Mouse (Mus musculus): Measurements from ENCODE around the gene Pimreg.

Gene Pimreg

DNA sequence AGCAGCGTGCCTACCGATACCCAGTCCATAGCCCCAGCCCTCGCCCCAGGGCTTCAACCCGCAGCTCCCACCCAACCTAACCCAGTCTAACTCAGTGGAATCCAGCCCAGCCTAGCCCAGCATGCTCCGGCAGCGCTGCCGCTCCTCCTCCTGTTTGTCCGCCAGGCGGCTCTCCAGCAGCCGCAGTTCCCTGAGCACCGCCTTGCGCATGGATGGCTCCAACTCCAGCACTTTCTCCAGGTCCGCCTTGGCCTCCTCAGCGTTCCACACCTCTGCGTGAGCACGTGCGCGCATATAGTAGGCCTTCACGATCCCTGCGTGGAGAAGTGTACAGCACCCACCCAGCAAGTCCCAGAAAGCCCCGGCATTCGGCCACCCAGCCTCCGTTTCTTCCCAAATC lies 12.7 kb upstream of the Pimreg start:
- in situ Hi-C loops (cut with MboI, MseI), result no loop called here

GRCm38 (mm10) chr11:72031353-72031752 lies 10.5 kb upstream of the Pimreg start:
- in situ Hi-C loops (cut with MboI, MseI), result loop anchor here (10.0 kb wide), 1 partner anchor 697 kb away; no protein-coding TSS in a partner anchor

DNA sequence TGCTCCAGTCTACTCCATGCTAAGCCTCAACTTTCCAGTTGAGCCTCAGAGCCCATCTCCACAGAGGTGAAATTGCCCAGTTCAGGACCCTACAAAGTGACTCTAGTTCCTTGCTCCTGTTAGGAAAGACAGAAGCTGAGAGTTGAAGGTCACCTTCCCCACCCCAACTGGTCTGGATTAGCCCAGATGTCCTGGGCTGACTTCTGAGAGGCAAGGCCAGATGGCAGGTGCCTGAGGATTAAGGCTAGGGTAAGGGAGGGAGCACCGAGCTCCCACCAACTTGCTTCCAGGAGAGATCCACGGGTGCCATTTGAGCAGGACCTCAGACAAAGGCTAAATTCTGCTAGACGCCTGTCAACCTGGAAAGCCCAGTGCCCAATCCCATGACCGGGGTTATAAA lies 9.7 kb upstream of the Pimreg start:
- in situ Hi-C loops (cut with MboI, MseI), result loop anchor here (10.0 kb wide), 1 partner anchor 697 kb away; no protein-coding TSS in a partner anchor

DNA sequence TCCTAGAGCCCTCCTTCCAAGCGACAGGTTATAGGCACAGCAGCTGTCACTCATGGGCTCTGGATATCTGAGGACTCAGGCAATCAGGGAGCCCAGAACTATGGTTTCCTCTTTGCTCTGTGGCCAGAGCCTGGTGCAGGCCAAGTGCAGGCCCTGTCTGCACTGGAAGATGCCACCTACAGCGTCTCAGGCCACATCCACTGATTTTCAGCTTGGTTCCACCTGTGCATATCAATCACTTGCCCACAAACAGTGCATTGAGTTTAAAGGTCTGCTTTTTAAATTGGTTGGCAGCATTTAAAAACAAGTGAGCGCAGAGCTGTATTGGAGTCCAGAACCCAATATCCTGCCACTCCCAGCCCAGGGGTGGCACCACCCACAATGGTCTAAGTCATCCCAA lies 9.2 kb upstream of the Pimreg start:
- in situ Hi-C loops (cut with MboI, MseI), result loop anchor here (10.0 kb wide), 1 partner anchor 698 kb away; no protein-coding TSS in a partner anchor

GRCm38 (mm10) chr11:72037409-72037808 lies 4.4 kb upstream of the Pimreg start, which contains the start of gene Aipl1:
Gene Aipl1 (minus strand): TSS chr11:72037509.
- in situ Hi-C loops (cut with MboI, MseI), result loop anchor here (10.0 kb wide), 1 partner anchor 703 kb away; no protein-coding TSS in a partner anchor

DNA sequence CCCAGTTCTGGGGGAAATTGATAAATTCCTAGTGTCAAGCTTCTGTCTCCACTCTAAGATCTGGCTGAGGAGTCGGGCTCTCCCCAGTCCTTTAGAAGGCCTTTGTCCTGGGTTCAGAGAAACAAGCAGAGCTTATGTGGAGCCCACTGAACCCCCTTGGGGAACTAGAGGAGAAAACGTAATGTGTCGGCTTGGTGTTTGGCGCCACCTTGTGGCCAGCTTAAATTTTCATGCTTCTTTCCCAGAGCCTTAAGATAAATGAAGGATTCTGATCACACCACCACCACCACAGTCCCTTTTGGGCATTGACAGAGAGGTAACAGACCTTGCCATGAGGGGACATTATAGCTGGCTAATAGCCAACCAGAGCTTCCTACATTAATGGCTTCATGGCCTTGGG lies 3.8 kb upstream of the Pimreg start:
- in situ Hi-C loops (cut with MboI, MseI), result loop anchor here (10.0 kb wide), 1 partner anchor 703 kb away; no protein-coding TSS in a partner anchor

- in situ Hi-C loops (cut with MboI, MseI), result loop anchor here (5.0 to 10.0 kb wide), 2 partner anchors 42 to 705 kb away; no protein-coding TSS in a partner anchor
These were observed 2.0 kb upstream of the Pimreg start for GRCm38 (mm10) chr11:72039599-72040386.

GRCm38 (mm10) chr11:72041290-72041767 lies 503 bp upstream of the Pimreg start:
- in situ Hi-C loops (cut with MboI, MseI), result loop anchor here (5.0 kb wide), 1 partner anchor 44 kb away; no protein-coding TSS in a partner anchor

- in situ Hi-C loops (cut with MboI, MseI), result loop anchor here (5.0 kb wide), 1 partner anchor 45 kb away; no protein-coding TSS in a partner anchor
These were observed 799 bp downstream of the Pimreg start for GRCm38 (mm10) chr11:72042631-72043030.

- in situ Hi-C loops (cut with MboI, MseI), result loop anchor here (5.0 kb wide), 1 partner anchor 47 kb away; no protein-coding TSS in a partner anchor
These were observed 2.4 kb downstream of the Pimreg start for GRCm38 (mm10) chr11:72044231-72044630.

GRCm38 (mm10) chr11:72048730-72049129 lies 6.9 kb downstream of the Pimreg start:
- in situ Hi-C loops (cut with MboI, MseI), result no loop called here

- in situ Hi-C loops (cut with MboI, MseI), result no loop called here
These were observed 7.4 kb downstream of the Pimreg start for GRCm38 (mm10) chr11:72049171-72049759.

DNA sequence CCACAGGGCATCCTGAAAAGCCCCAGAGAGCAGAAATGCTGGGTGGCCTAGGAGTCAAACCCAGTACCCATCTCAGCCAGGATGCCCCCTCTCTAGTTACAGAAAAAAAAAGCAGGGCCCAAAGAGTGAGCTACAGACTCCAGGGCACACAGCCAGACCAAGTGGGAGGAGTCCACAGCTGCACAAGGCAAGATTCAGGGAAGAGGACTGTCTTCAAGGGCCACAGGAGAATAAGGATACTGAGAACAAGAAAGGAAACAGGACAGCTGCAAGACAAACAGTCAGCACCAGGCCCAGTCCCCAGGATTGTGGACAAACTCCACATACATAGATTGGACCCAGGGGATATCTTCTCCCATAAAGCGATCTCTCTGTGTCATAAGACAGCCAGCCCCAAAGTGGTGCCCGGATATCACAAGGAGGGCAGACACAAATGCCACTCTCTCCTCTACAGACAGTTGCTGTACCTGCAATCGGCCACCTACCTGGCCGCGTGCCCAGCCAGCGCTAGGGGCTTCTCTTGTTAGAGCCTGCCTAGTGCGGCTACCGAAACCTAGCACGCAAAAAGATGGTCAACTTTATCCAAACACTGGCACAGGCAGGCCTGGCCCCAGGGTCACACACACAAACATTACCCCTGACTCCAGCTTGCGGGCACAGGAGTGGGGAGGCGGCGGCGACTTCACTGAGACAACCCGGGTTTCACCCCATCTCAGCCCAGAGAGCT lies 8.5 kb downstream of the Pimreg start:
- in situ Hi-C loops (cut with MboI, MseI), result no loop called here

GRCm38 (mm10) chr11:72050895-72051858 lies 9.3 kb downstream of the Pimreg start:
- in situ Hi-C loops (cut with MboI, MseI), result no loop called here

- in situ Hi-C loops (cut with MboI, MseI), result no loop called here
These were observed 10.4 kb downstream of the Pimreg start for GRCm38 (mm10) chr11:72052221-72052620.

- in situ Hi-C loops (cut with MboI, MseI), result no loop called here
These were observed 10.8 kb downstream of the Pimreg start for GRCm38 (mm10) chr11:72052636-72053035.

DNA sequence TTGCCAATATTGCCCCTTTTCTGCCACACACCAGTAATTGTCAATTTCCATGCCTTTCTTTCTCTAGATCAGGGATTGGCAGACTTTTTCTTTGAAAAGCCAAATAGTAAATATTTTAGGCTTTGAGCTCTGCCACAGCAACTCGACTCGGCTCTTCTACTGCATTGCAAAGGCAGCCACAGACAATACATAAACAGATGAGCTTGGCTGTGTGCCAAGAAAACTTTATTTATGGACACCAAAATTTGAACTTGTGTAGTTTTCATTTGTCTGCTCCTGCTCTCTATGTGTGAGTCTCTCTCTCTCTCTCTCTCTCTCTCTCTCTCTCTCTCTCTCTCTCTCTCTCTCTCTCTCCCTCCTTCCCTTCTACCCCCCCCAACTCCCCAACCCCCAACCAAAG lies 13.3 kb downstream of the Pimreg start:
- in situ Hi-C loops (cut with MboI, MseI), result no loop called here

DNA sequence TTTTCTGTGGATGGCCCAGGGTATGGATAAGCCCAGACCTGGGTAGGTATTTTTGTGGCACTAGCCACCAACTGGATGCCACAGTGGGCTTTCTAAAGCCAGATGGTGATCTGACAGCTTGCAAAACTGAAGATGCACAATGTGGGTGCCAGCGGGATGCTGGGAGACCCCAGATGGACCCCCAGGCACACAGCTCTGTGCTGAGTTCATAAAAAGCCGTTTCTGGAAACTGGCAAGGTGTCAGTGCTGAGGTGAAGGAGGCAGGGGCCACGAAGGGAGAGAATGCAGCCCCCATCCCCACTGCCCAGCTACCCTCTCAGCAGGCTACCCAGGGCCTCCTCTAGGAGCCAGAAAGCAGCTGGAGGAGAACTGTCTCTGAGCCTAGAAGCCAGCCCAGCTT lies 15.3 kb downstream of the Pimreg start:
- in situ Hi-C loops (cut with MboI, MseI), result no loop called here

- in situ Hi-C loops (cut with MboI, MseI), result no loop called here
These were observed 18.6 kb downstream of the Pimreg start for GRCm38 (mm10) chr11:72060416-72060815.

DNA sequence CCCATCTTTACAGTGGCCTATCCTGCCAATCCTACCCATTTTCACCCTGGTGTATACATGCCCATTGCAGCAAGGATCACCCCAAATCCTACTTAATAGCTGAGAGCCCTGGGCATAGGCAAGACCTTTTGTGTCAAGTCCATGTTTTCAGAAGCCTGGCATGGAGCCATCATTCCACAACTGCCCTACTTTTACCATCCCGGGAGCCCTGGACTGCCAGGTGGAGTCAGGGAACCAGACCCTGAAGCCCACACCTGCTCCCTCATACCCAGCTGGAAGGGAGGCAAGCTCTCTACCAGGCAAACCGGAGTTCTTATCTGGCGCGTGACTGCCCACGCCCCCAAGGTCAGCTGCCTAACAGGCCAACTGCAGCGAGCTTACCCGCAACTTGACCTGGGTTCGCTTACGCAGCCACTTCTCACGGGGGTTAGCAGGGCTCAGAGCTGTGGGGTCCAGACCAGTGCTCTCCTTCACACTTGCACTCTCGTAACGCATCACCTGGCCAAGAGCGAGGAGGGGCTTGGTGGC lies 19.3 kb downstream of the Pimreg start:
- in situ Hi-C loops (cut with MboI, MseI), result no loop called here
